Mouse (Mus musculus) kidney, postnatal 4 days (tissue): ENCODE measurements around the gene Rras.

Experiments
- DNase-seq, 2 experiments: peaks; one replicate each; pipeline ENCODE4 v3.0.0; 2021; ENCODE audit warnings: mixed read lengths in 2 of 2

Rras gene

DNA sequence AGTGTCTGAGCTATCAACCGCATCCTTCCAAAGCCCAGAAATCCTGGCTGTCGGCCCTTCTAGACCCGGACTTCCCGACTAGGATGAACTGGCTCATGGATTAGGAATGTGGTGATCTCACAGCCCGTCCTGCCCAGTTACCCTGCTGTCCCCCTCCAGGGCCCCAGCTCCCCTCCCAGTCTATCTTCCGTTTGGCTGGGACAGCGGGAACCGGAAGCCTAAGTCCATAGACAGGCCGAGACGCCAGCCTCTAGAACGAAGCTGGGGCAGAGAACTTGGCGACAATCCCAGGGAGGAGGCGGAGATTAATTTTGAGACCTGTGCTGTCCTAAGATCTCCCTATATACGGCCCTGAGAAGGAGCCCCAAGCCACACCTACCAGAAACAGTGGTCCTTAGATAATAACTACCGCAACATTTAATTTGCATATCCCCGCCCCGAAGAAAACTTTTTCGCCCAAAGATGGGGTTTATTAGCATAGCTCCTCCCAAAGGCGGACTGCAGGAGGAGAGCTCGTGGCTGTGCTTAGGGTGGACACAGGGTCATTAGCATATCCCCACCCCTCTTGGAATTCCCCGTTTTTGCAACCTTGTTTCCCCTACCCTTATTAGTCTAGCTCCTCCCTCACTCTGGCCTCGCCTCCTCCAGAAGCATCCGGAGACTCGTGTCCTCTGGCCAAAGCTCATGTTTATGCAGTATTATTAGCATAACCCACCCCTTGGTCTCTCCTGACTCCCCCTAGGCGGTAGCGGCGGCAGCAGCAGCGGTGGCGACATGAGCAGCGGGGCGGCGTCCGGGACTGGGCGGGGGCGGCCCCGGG, at the start of gene Rras:
TSS of gene Rras (plus strand) at position 720 of the 820 bp plus-strand sequence.
- DNase-seq = peak; percentile 87 to 93

DNA sequence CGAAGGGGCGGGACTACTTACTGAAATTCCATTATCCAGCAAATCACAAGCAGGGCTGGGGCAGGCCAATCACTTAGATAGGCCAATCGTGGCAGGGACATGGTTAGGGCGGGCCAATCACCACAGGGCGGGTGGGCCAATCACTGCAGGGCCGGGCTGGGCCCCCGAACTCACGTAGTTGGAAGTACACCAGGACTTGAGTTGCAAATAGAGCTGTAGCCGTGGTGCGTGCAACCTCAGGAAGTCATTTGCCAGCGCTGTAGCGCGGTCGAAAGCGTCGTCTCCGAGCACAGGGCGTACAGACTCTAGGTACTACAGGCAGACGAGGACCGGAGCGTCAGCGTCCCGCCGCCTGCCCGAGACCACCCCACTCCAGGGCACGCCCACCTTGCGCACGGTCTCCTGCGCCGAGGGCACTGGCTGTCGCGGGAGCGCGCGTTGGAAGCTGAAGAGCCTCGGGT, 47.5 kb upstream of the Rras start:
- peak; percentile 89 to 94 for DNase-seq

DNA sequence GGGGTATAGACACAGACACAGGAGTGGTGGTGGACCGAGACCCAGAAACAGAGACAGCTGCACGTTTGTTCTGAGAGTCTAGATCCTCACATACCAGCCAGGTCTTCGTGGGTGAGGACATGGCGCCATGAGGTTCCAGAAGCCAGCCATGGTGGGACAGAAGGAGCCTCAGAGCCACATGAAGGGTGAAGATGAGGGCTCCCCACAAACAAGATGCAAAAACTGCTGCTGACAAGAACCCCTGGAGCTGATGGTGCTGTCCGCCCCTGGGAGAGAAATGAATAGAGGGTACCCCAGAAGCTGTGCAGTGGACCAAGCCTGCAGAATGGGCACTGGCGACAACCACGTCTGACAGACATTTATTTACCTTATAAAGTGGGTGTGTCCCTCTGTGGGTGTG, 46.6 kb upstream of the Rras start:
- DNase-seq = no peak

DNA sequence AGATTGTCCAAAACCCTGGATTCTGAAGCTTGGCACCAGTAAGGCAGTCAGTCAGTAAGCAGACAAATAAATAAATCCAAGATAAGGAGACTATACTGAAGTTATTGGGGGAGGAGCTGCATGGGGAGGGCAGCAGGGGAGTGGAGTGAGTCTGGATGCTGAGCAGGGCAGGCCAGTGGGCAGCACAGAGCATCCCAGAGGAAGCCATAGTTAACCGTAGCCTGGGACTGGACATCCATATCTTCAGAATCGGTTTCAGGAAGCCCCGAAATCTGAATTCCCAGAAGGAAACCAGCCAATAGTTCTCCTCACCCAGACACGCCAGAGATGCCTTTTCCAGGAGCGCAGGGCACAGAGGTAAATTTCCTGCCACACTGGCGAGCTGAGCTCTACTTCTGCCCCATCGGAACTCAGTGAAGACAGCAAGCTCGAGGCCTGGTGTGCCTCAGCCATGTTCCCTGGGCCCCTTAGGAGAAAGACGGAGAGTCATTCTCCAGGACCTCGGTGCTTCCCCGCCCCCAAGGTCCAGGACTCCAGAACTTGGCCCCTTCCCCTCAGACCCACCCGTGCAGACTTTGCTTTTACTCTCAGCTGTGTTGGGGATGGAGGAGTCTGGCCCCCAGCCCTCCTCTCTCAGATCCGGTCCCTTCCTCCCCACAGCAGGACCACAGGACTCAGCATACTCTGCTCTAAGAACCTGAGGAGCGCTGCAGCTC, 44.2 kb upstream of the Rras start:
- DNase-seq = no peak

DNA sequence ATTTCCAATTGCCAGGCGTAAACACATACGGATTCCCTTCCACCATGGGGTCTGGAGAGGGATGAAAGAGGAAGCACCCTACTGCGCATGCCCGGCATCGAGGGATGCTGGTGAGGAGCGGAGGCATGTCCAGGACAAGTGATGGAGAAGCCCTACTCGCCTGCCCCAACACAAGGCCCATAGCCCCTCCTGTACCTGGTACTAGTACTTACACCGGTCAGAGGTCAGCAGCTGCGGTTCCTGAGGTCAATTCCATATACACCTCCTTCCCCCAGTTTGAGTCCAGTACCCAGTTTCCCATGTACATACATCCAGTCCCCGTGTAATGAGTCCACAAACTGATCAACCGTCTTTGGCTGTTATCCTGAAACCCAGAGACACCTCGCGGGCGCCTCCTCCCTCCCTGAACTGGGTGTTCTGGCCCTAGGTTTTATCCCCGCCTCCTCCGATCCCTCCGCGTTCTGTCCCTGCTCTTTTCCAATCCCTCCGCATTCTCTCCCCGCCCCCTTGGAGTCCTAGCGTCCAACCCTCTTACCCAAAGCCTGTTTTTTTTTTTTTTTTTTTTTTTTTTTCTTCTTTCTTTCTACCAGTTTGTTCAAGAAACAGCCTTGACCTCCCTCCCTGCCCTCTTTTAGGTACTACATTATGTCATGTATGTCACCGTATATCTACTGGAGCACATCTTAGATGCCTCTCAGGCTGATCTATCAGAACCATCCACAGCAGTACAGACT, 43.2 kb upstream of the Rras start, which contains the start of gene Cpt1c:
TSS of gene Cpt1c (minus strand) at position 469 of the 734 bp plus-strand sequence.
- peak; percentile 88 to 90 for DNase-seq

DNA sequence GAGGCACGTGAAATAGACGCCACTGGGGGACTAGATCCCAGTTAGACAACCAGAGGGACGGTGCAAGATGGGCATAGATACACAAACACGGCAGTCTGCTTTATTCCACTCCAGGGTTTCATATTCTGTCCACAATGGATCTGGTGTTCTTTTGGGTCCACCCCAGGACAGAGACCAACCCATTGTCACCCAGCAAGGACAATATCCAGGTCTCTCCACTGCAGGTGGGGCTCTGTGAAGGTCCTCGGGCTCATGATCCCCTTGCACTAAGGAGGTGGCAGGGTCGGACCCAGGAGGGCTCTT, 42.7 kb upstream of the Rras start:
- DNase-seq = no peak

DNA sequence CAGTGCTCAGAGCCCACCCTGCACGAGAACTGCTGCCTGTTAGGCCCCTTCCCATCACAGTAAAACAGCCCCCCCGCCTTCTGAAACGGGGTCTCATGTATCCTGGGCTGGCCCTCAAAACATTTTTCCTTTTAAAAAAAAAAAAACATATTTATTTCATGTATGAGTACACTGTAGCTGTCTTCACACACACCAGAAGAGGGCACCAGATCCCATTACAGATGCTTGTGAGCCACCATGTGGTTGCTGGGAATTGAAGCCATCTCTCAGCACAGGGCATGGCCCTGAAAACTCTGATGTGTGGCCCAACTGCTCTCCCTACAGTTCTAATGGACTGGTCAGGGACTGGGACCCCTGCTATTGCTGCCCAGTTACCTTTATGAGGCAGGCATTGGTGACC, 39.5 kb upstream of the Rras start:
- no peak for DNase-seq

DNA sequence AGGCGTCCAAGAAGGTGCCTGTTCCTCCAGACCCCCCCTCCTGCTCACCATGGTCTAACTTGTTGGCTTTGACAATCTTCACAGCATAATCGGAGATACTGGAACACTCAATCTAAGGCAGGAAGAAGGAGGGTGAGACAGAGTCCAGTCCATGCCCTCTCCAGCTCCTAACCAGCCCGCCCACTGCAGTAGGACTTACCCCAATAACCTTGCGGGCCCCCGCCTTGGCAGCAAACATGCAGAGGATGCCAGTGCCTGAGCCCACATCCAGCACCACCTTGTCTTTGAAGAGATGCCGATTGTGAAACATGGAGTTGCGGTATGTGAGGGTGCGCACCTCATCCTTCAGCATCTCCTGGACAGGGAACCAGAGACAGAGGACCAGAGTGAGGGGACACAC, 36.2 kb upstream of the Rras start:
- DNase-seq = no peak

DNA sequence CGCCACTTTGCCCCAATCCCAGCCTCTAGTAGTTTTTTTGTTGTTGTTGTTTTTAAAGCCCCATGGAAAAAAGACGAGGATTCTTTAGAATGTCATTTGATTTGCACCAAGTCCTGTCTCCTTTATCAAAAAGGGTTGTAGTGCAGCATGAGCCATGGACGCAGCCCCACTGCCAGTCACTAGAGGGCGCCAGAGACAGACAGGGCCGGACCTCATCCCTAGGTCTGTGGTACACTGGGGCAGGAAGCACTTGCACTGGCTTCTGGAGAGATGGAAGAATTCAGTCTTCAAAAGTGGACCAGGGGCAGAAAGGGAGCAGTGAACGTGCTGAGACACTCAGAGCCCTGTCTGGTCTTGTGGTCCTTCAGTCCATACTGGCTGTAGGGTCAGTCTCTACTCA, 34.7 kb upstream of the Rras start:
- peak; percentile 94 for DNase-seq

DNA sequence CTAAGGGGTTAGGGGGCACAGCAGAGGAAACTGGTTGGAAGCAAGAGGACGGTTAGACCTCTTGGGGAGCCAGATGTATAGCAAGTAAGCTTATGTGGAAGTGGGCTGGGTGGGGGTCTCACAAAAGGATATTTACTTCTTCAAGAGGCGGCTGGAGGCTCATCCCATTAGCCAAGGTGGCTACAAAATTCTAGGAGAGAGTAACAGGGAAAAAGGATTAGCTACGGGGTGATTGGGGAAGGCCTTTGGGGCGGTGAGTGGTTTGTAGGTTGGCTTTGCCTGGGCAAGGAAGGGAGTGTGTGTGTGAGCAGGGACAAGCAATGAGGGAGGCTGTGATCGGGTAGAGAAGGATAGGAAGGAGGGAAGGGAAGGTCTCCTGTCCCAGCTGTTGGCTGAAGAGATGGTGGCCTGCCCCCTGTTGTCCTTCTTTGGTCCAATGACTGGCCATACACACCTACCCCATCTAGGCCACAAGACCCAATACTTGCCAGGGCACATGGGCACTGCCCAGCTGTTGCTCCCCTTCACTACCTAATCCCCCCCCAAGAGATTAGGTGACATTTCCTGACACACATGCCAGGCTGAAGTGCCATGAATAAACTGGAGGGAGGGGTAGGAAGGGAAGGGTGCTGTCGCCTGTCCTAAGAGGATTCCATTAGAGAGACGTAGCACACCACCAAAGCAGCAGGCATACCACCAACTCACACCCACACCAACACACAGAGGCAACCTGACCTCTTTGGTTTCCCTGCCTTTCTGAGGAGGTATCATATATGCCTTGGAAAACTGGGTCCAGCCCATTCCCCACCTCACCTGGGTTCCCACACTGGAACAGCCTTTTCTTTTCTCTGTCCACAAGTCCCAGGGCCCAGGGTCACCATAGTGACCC, 33.6 kb upstream of the Rras start:
- no peak for DNase-seq

DNA sequence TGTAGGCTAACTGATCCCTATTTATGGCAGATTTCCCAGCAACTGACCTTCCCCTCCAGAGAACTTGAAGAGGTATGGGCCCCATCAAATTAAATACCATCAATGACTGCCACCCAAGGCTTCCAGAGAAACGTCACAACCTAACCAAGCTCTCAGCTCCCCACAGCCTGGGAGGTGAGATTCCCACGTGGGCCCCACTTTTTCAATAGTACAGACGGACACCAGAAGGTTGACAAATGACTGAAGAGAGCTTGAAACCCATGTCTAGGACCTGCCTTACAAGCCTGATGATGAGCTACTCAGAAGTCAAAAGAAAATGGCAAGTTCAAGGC, 33.0 kb upstream of the Rras start:
- no peak for DNase-seq

DNA sequence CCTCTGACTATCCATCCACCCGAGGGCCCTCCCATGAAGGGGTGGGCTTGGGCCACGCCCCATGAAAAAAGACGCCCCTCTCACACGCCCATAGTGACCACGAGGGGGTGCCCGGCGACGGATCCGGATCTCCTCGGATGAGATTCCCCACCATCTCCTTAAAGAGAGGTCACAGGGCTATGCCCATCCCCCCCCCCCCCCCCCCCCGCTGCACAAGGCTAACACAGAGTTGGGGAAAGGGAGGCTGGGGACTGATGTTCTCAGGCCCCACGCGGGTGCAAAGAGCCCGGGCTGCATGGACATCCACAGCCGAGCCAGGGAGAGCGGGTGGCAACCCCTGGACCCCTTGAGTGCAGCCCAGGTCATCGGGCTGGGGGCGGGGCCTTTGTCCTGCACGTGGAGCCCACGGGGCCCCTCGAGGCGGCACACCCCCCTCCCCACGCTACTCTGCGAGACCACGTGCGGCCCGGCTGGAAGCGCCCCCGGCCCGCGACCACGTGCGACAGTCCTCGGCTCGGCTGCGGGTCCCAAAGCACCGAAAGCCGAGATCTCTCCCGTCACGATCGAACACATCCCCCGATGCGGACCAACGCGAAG, 32.1 kb upstream of the Rras start:
- DNase-seq = peak; percentile 87 to 92

DNA sequence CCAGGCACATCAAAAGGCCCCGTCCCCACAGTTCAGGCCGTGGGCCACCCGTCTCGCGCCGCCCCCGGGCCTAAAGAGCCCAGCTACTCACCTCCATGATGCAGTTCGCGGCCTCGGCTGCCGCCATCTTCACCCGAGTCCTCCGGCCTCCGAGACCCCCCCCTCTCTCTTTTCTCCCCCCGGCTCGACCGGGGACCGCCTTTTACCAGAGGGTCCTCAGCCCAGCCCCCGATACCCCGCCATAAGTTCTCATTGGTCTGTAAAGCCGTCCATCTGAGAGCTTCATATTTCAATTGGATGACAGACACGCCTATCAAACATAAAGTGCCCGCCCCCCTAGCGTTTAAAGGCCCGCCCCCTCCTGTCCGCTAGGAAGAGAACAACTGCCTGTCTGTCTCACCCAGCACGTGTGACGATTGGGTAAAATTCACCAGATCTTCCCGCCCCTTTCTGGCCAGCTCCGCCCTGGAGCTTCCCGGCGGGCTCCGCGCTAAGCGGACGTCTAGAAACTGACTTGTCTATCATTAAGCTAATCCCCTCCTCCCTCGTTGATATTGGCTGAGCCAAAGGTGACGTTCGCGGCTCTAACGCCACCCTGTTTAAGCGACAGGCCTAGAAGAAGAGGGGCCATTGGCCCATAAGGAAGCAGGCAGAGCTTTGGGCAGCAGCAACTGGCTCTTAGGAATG, 31.4 kb upstream of the Rras start, which contains the start of gene Prmt1:
TSS of gene Prmt1 (minus strand) at position 377 of the 687 bp plus-strand sequence.
- peak; percentile 95 to 97 for DNase-seq

DNA sequence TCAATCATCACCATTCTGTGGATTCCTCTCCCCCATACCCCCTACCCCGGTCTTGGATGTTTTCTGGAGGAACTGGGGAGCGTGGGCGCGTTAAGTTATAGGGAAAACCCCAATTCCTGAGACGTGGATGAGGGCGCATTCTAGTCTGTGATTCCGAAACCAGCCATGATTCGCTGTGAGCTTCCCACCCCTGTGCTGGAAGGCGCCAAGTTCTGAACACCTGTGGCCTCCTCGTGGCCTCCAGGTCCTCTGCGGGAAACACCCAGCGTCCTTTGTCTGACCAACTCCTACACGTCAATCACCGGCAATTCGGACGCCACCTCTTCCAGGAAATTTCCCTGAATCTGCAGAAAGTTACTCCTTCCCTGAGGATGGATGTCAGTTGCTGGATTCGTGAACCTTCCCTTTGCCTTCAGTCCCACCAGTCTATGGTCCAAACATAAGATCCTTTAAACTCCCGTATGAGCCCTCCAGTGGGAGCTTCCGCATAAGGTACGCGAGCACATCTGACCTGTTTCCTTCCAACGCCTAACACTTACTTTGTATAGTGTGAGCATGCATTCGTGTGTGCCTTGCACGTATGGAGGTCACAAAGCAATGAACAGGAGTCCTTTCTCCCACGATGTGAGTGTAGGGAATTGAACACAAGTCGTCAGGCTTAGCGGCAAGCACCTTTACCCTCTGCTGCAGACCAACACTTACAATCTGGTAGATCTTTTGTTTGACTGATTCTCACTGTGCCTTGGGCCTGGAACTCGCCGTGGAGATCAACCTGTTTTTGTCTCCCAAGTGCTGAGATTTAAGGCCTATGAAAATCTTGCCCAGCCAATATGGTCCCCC, 30.7 kb upstream of the Rras start:
- peak in 1 of 2 experiments; percentile 42 for DNase-seq

DNA sequence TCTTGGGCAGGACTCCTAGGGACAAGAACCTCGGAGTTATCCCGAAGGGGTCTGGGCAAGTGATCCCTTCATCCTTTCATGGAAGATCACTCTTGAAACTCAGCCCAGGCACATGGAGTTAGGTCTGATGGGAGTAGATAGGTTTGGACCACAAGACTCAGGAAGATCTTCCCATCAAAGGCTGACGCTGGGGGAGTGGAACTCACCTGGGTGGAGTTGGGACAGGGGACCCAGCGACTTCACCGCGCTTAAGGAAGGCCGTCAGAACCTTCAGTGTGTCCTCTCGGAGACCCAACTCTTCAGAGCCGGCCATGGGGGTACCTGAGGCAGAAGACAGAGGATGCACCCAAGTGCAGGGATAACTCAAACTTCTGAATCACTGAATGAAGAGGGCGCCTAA, 21.1 kb upstream of the Rras start:
- DNase-seq = no peak

DNA sequence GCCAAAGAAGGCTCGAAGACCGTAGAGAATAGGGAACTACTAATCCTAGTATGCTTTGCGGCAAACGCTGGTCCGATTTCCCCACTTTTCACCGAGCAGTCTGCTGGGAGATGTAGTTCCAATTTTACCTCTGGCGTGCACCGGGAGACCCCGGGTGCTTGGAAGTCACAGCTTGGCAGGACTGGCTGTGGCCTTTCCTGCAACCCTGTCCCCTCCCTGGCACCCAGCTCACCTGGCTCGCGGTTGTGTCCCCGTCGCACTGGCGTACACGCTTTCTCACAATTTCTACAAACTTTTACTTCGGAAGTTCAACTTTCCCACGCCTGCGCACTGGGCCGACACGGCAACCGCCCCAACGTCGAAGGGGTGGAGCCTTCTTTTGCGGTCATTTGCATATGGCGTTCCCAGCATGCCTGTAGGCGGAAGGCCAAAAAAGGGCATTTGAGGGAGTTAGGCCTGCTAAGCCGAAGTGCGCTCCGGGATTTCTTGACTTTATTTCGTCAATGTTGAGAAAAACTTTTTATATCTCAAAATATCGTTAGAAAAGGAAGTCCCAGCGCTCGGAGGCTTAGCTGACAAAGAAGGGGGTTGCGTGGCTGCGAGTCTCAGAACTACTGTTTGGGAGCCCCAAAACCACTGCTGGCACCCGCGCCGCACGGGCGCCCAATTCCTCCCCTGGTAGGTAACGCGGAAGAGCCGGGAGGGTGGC, 20.4 kb upstream of the Rras start, which contains the start of gene Irf3:
TSS of gene Irf3 (plus strand) at position 418 of the 709 bp plus-strand sequence.
- DNase-seq = peak; percentile 96 to 98

DNA sequence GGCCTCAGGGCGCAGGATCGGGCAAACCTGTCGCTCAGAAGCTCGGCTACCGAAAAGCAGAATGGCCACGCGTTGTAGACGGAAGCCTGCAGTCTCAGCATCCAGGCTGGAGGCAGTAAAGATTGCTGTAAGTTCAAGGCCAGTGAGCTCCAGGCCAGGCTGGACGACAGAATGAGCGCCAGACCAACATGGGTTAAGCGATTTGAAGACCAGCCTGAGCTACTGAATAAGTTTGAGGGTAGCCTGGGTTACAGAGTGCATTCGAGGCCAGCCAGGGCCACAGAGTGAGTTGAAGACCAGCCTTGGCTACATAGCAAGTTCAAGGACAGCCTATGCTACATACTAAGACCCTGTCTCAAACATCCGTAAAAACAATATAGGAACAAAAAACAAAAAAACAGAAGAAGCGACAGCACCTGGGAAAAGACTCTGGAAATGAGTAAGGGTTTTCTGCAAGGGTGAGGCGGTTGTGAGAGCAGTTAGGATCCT, 19.8 kb upstream of the Rras start:
- no peak for DNase-seq

DNA sequence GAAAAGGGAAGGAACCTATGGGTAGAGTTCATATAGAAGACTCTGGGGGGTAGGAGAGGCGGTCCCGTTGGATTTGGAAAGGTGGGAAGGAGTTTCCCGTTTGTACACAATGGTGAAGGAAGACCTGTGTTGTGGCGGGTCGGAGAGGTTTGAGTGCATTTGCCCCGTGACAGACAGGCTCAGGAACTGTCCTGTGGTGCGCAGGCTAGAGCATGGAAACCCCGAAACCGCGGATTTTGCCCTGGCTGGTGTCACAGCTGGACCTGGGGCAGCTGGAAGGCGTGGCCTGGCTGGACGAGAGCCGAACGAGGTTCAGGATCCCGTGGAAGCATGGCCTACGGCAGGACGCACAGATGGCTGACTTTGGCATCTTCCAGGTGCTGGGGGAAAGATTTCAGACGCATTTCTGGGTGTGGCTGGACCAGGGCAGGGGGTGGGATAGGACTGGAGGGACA, 19.2 kb upstream of the Rras start, which contains the start of gene Bcl2l12:
TSS of gene Bcl2l12 (minus strand) at position 212 of the 455 bp plus-strand sequence.
- peak; percentile 68 to 80 for DNase-seq

DNA sequence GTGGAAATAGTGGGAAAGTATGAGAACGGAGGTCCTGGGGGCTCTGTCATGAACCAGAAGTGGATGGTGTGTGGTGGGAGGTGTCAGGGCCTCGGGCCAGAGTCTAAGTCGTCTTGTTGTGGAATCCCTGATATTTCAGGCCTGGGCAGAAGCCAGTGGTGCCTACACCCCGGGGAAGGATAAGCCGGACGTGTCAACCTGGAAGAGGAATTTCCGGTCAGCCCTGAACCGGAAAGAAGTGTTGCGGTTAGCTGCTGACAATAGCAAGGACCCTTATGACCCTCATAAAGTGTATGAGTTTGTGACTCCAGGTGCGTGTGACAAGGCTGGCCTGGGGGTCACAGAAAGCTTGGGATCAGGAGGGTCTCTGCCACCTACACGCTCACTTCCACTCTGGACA, 18.0 kb upstream of the Rras start:
- DNase-seq = peak in 1 of 2 experiments; percentile 55
